ENCODE assay signal across 11 mouse cellular contexts in genomic region chr11:61751612-61752011, GRCm38 (mm10). TPM values are rescaled to one million over a fixed set of nuclear protein-coding genes. Genes with fewer than 3 reads are reported as not detected.
DNase-seq lines count a peak whose midpoint lies in the region; ATAC-seq and TF ChIP-seq lines count a peak whose summit lies in the region.
"Had no signal": no experiment of that assay in that cellular context is flagged by ENCODE, and none has a peak within 500 bp of the region (broad histone marks: within the 10 kb centered on the region; RNA-seq: fewer than 3 reads in every experiment).

No protein-coding gene starts in this region.

- TF ChIP-seq POLR2A in MEL (IDR thresholded peaks at IDR 0.05; ENCODE audit: control insufficient read depth in 1 of 2, insufficient read depth in 1 of 2, low read depth in 1 of 2, low read length in 2 of 2, poor library complexity in 1 of 2): no peak

- no peak overlapping the region for H3K9ac ChIP-seq in MEL (ENCODE audit: control insufficient read depth, low read depth, low read length, poor library complexity, severe bottlenecking)
- H3K9ac ChIP-seq: neural tube, embryonic 12.5 days had no signal

- peak; percentile 41 for DNase-seq in layer of hippocampus, adult 9-10 months (ENCODE audit: low spot score)
- DNase-seq in layer of hippocampus, adult 8-10 months (ENCODE audit: low spot score in 2 of 2): no peak
- DNase-seq in MEL (ENCODE audit: low read depth, low spot score): peak; percentile 84
- peak; percentile 23 for DNase-seq in retina, postnatal 1 day
- no peak for DNase-seq in urinary bladder, postnatal 4 days (ENCODE audit: low spot score in 2 of 2)
- no peak for DNase-seq in right cerebral cortex, postnatal 14 days
- DNase-seq: cerebellum, adult 9-11 months had no signal

- H3K4me3 ChIP-seq in MEL (ENCODE audit: control insufficient read depth in 1 of 2, insufficient read depth in 1 of 2, low read depth in 2 of 2, low read length in 2 of 2): no peak overlapping the region
- H3K4me3 ChIP-seq: neural tube, embryonic 12.5 days had no signal

- peak; percentile 81 for TF ChIP-seq RAD21 in MEL (IDR thresholded peaks at IDR 0.05; ENCODE audit: low read depth, low read length)

- peaks cover 2 to 9% of the 10 kb centered on the region in 2 experiments; a peak in 3 of 4 replicates for H3K36me3 ChIP-seq in MEL (ENCODE audit: control insufficient read depth in 1 of 2, insufficient read depth in 2 of 2, low read length in 2 of 2)

- no peak overlapping the region for H3K27ac ChIP-seq in MEL (ENCODE audit: control insufficient read depth, low read depth, low read length)
- H3K27ac ChIP-seq: neural tube, embryonic 12.5 days had no signal

- no peaks in the 10 kb centered on the region for H3K27me3 ChIP-seq in MEL (ENCODE audit: control insufficient read depth in 1 of 2, insufficient read depth in 2 of 2, low read length in 2 of 2)
- H3K27me3 ChIP-seq: neural tube, embryonic 12.5 days had no signal

- H3K4me1 ChIP-seq in MEL (ENCODE audit: control insufficient read depth in 1 of 2, insufficient read depth in 2 of 2, low read length in 2 of 2): peaks cover 0 to under 1% of the 10 kb centered on the region in 2 experiments; a peak in 2 of 4 replicates
- H3K4me1 ChIP-seq: neural tube, embryonic 12.5 days had no signal

- H3K79me2 ChIP-seq in MEL (ENCODE audit: control insufficient read depth, insufficient read depth, low read length, poor library complexity): no peaks in the 10 kb centered on the region

- peak; percentile 55 to 93 (median 89) for TF ChIP-seq CTCF in MEL (IDR thresholded peaks at IDR 0.05 in 2 of 3, conservative IDR thresholded peaks at IDR 0.05 in 1 of 3; ENCODE audit: control insufficient read depth in 1 of 3, insufficient read depth in 1 of 3, low read depth in 2 of 3, low read length in 3 of 3, poor library complexity in 1 of 3, severe bottlenecking in 1 of 3)

- TF ChIP-seq EP300 in MEL (IDR thresholded peaks at IDR 0.05; ENCODE audit: low read depth in 1 of 2, low read length in 2 of 2): no peak

- peak; percentile 85 for ATAC-seq in common myeloid progenitor, adult 5-6 weeks (replicated peaks; ENCODE audit: low read depth, poor library complexity, severe bottlenecking)

- no peaks in the 10 kb centered on the region for H3K9me3 ChIP-seq in MEL (replicated peaks; ENCODE audit: insufficient read depth, low read length)
- H3K9me3 ChIP-seq: neural tube, embryonic 12.5 days had no signal

TF ChIP-seq in MEL, 35 proteins besides CTCF, POLR2A, EP300 and RAD21:
- TF ChIP-seq SIN3A (IDR thresholded peaks at IDR 0.05; ENCODE audit: low read length): peak; percentile 33; the same call in 1 of the 2 replicates
- TF ChIP-seq ETS1 (IDR thresholded peaks at IDR 0.05; ENCODE audit: low read depth, low read length): no peak
- no peak for TF ChIP-seq BHLHE40 (IDR thresholded peaks at IDR 0.05; ENCODE audit: borderline replicate concordance, low read depth, low read length)
- no peak for TF ChIP-seq UBTF (IDR thresholded peaks at IDR 0.05; ENCODE audit: borderline replicate concordance, insufficient read depth, low read depth, low read length)
- no peak for TF ChIP-seq GABPA (IDR thresholded peaks at IDR 0.05; ENCODE audit: low read depth, low read length)
- no peak for TF ChIP-seq MYC (IDR thresholded peaks at IDR 0.05; ENCODE audit: low read depth, low read length)
- no peak for TF ChIP-seq TBP (IDR thresholded peaks at IDR 0.05; ENCODE audit: low read depth, low read length)
- no peak for TF ChIP-seq USF2 (IDR thresholded peaks at IDR 0.05; ENCODE audit: borderline replicate concordance in 1 of 2, insufficient read depth in 1 of 2, low read depth in 1 of 2, low read length in 2 of 2)
- TF ChIP-seq POLR2AphosphoS2 (IDR thresholded peaks at IDR 0.05; ENCODE audit: low read length): no peak
- peak; percentile 43; the same call in 1 of the 2 replicates for TF ChIP-seq USF1 (IDR thresholded peaks at IDR 0.05; ENCODE audit: low read depth, low read length)
- TF ChIP-seq ZMIZ1 (IDR thresholded peaks at IDR 0.05; ENCODE audit: low read depth, low read length): no peak
- TF ChIP-seq ZKSCAN1 (IDR thresholded peaks at IDR 0.05; ENCODE audit: low read depth, low read length): no peak
- no peak for TF ChIP-seq POLR2AphosphoS5 (IDR thresholded peaks at IDR 0.05; ENCODE audit: borderline replicate concordance, low read depth, low read length)
- TF ChIP-seq MXI1 (IDR thresholded peaks at IDR 0.05; ENCODE audit: low read depth, low read length): 0 out of 2 replicates have a peak, but pooled peaks have one; percentile 12
- TF ChIP-seq NRF1 (IDR thresholded peaks at IDR 0.05; ENCODE audit: insufficient read depth, low read depth, low read length, poor library complexity, severe bottlenecking): no peak
- no peak for TF ChIP-seq CHD1 (IDR thresholded peaks at IDR 0.05; ENCODE audit: low read depth, low read length)
- TF ChIP-seq TAL1 (IDR thresholded peaks at IDR 0.05; ENCODE audit: low read length): no peak
- no peak for TF ChIP-seq TCF12 (IDR thresholded peaks at IDR 0.05; ENCODE audit: low read depth, low read length)
- no peak for TF ChIP-seq JUND (IDR thresholded peaks at IDR 0.05; ENCODE audit: low read depth, low read length)
- TF ChIP-seq MAFK (IDR thresholded peaks at IDR 0.05; ENCODE audit: borderline replicate concordance, low read depth, low read length): no peak
- no peak for TF ChIP-seq GATA1 (IDR thresholded peaks at IDR 0.05; ENCODE audit: low read depth, low read length)
- TF ChIP-seq NELFE (IDR thresholded peaks at IDR 0.05; ENCODE audit: low read depth, low read length): no peak
- TF ChIP-seq MEF2A (IDR thresholded peaks at IDR 0.05; ENCODE audit: extremely low read depth, insufficient replicate concordance, low read depth, low read length, poor library complexity, severe bottlenecking): no peak
- TF ChIP-seq RCOR1 (IDR thresholded peaks at IDR 0.05; ENCODE audit: low read depth, low read length): no peak
- no peak for TF ChIP-seq KAT2A (conservative IDR thresholded peaks at IDR 0.05; ENCODE audit: low read depth, low read length)
- TF ChIP-seq E2F4 (IDR thresholded peaks at IDR 0.05; ENCODE audit: borderline replicate concordance, low read depth, low read length): no peak
- TF ChIP-seq ZC3H11A (IDR thresholded peaks at IDR 0.05; ENCODE audit: low read depth, low read length): peak; percentile 65
- no peak for TF ChIP-seq MAZ (IDR thresholded peaks at IDR 0.05; ENCODE audit: low read depth, low read length)
- TF ChIP-seq HCFC1 (IDR thresholded peaks at IDR 0.05; ENCODE audit: low read depth, low read length): 0 out of 2 replicates have a peak, but pooled peaks have one; percentile 21
- TF ChIP-seq ELF1 (IDR thresholded peaks at IDR 0.05; ENCODE audit: low read depth, low read length): no peak
- no peak for TF ChIP-seq MAX (IDR thresholded peaks at IDR 0.05; ENCODE audit: low read length)
- no peak for TF ChIP-seq ZNF384 (IDR thresholded peaks at IDR 0.05; ENCODE audit: low read depth, low read length)
- TF ChIP-seq CHD2 (IDR thresholded peaks at IDR 0.05; ENCODE audit: low read length): no peak
- peak; percentile 84 for TF ChIP-seq SMC3 (IDR thresholded peaks at IDR 0.05; ENCODE audit: low read depth, low read length)
- TF ChIP-seq MYB (IDR thresholded peaks at IDR 0.05; ENCODE audit: low read depth, low read length): no peak

RNA-seq across cellular contexts. Expression of gene Prpsap2, which starts 10.3 kb away (rescaled TPM):
- total RNA-seq in layer of hippocampus, adult 8-10 months (2022): 10 to 100 TPM; 45.1 to 52.9 (median 48.2) TPM
- 29.0 and 35.1 TPM in 2 replicates for total RNA-seq in MEL (2012; rRNA removed)
- 10 to 100 TPM in 1 of 2 experiments, not detected in 1; 30.7 TPM for polyA plus RNA-seq in MEL (2012; ENCODE audit: insufficient read depth in 1 of 2, insufficient read length in 2 of 2, low read depth in 1 of 2, low replicate concordance in 2 of 2, missing spikeins in 1 of 2)
- 32.4 and 37.5 TPM in 2 replicates for total RNA-seq in common myeloid progenitor, adult 5-6 weeks (2017)

RNA-seq across cellular contexts. Expression of gene Slc5a10, which starts 31.0 kb away (rescaled TPM):
- total RNA-seq in layer of hippocampus, adult 8-10 months (2022): under 1 TPM; 0.23 to 0.55 (median 0.41) TPM
- not detected in 2 replicates for total RNA-seq in MEL (2012; rRNA removed)
- under 1 TPM in 1 of 2 experiments, not detected in 1; 0.08 TPM for polyA plus RNA-seq in MEL (2012; ENCODE audit: insufficient read depth in 1 of 2, insufficient read length in 2 of 2, low read depth in 1 of 2, low replicate concordance in 2 of 2, missing spikeins in 1 of 2)
- total RNA-seq in common myeloid progenitor, adult 5-6 weeks (2017): not detected in 2 replicates
- total RNA-seq: heart, adult 18-20 months had no signal
- polyA plus RNA-seq: neural tube, embryonic 12.5 days; stomach, embryonic 16.5 days had no signal

Comparison
In these comparisons a context has a peak if more than half of its experiments do, and no peak if none do; other contexts are left out.
1. DNase-seq: peak in layer of hippocampus, adult 9-10 months (single experiment), MEL (single experiment) and retina, postnatal 1 day (single experiment); none in layer of hippocampus, adult 8-10 months (0 of 2), urinary bladder, postnatal 4 days (0 of 2) and right cerebral cortex, postnatal 14 days (single experiment).